Mouse (Mus musculus) MEL (cell line): ENCODE data around the gene Unc93a2. TPM values are rescaled to one million over a fixed set of nuclear protein-coding genes. Genes with fewer than 3 reads are reported as not detected.
"Not testable (repeated sequence)": the region's sequence is repeated elsewhere in the genome, so short reads cannot be mapped to it uniquely, and the experiment has no call there.

Experiments used
- DNase-seq: peaks from one replicate; pipeline ENCODE4 v3.0.0; 2011; ENCODE audit warnings: low read depth, low spot score
- H3K27ac ChIP-seq: 2 replicates; pipeline ENCODE4 v1.5.1; 2012; ENCODE audit warnings: low read depth, mild to moderate bottlenecking, control low read depth, low read length, moderate library complexity; ENCODE audit not compliant: control insufficient read depth
- H3K27me3 ChIP-seq, 2 experiments: fragments of 150-350 bp in 1 of 2; sonication (generic) in 1 of 2; 2 replicates each; pipeline ENCODE4 v1.6.1; 2012; ENCODE audit warnings: low read length in 2 of 2, mild to moderate bottlenecking in 2 of 2, improper control_type of control experiment in 1 of 2, moderate library complexity in 1 of 2; ENCODE audit not compliant: insufficient read depth in 2 of 2, control insufficient read depth in 1 of 2
- H3K36me3 ChIP-seq, 2 experiments: 2 replicates each; pipeline ENCODE4 v1.6.1; 2012 to 2014; ENCODE audit warnings: low read length in 2 of 2, improper control_type of control experiment in 1 of 2, inconsistent platforms in 1 of 2, mild to moderate bottlenecking in 1 of 2; ENCODE audit not compliant: insufficient read depth in 2 of 2, control insufficient read depth in 1 of 2
- H3K4me1 ChIP-seq, 2 experiments: fragments of 150-350 bp in 1 of 2; sonication (generic) in 1 of 2; 2 replicates each; pipeline ENCODE4 v1.6.1; 2012; ENCODE audit warnings: low read length in 2 of 2, improper control_type of control experiment in 1 of 2, mild to moderate bottlenecking in 1 of 2; ENCODE audit not compliant: insufficient read depth in 2 of 2, control insufficient read depth in 1 of 2
- H3K4me3 ChIP-seq, 2 experiments: fragments of 150-350 bp in 1 of 2; sonication (generic) in 1 of 2; 2 replicates each; pipeline ENCODE4 v1.5.1; 2012; ENCODE audit warnings: low read depth in 2 of 2, low read length in 2 of 2, mild to moderate bottlenecking in 2 of 2, moderate library complexity in 2 of 2, control low read depth in 1 of 2, improper control_type of control experiment in 1 of 2; ENCODE audit not compliant: control insufficient read depth in 1 of 2, insufficient read depth in 1 of 2
- H3K79me2 ChIP-seq: 2 replicates; pipeline ENCODE4 v1.6.1; 2012; ENCODE audit warnings: mild to moderate bottlenecking, low read length, moderate library complexity; ENCODE audit not compliant: control insufficient read depth, poor library complexity, insufficient read depth
- H3K9ac ChIP-seq: 2 replicates; pipeline ENCODE4 v1.6.1; 2012; ENCODE audit warnings: low read depth, mild to moderate bottlenecking, control low read depth, low read length, moderate library complexity; ENCODE audit not compliant: control insufficient read depth, poor library complexity, severe bottlenecking
- H3K9me3 ChIP-seq: fragments of 150-350 bp; sonication (generic); replicated peaks from 2 replicates; pipeline ENCODE4 v1.6.1; 2012; ENCODE audit warnings: mild to moderate bottlenecking, low read length, improper control_type of control experiment, moderate library complexity; ENCODE audit not compliant: insufficient read depth
- polyA plus RNA-seq, 2 experiments: library from polyadenylated mRNA; stranded (reverse) in 1 of 2; unstranded in 1 of 2; fragments of >175 nt in 1 of 2; fragments of >200 nt in 1 of 2; gene quantifications; 2 replicates each; pipeline versions ENCODE4 v1.2.1 to v1.2.4; 2012; ENCODE audit warnings: low replicate concordance in 2 of 2, low read depth in 1 of 2; ENCODE audit not compliant: insufficient read length in 2 of 2, insufficient read depth in 1 of 2, missing spikeins in 1 of 2
- total RNA-seq: library from RNA; depleted of rRNA; stranded (reverse); fragments of 300-350 nt; gene quantifications from 2 replicates; pipeline ENCODE4 v1.2.3, GENCODE M21; 2012

Gene Unc93a2
- total and polyA plus RNA-seq, 3 experiments: not detected

DNA sequence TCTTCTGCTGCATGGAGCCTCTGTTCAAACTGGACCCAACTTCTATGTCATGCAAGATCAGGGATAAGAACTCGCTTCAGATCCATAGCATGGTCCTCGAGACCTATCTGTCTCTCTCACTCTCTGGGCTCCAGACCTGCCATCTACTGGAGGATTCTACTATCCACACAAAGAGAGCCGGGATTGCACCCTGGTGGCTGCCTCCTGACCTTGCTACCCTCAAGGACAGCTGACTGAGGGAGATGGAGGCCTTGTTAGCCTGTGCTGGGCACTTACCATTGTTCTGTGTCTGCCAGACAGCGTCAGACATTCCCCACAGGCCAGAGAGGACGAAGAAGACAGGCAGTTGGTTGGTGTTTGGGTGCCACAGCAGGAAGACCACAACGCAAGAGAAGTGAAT, 15.9 kb downstream of the Unc93a2 start:
- H3K79me2 ChIP-seq, H3K9ac ChIP-seq, H3K9me3 ChIP-seq, H3K27me3 ChIP-seq, H3K4me3 ChIP-seq, H3K4me1 ChIP-seq, H3K27ac ChIP-seq, DNase-seq, H3K36me3 ChIP-seq: not testable (repeated sequence)

DNA sequence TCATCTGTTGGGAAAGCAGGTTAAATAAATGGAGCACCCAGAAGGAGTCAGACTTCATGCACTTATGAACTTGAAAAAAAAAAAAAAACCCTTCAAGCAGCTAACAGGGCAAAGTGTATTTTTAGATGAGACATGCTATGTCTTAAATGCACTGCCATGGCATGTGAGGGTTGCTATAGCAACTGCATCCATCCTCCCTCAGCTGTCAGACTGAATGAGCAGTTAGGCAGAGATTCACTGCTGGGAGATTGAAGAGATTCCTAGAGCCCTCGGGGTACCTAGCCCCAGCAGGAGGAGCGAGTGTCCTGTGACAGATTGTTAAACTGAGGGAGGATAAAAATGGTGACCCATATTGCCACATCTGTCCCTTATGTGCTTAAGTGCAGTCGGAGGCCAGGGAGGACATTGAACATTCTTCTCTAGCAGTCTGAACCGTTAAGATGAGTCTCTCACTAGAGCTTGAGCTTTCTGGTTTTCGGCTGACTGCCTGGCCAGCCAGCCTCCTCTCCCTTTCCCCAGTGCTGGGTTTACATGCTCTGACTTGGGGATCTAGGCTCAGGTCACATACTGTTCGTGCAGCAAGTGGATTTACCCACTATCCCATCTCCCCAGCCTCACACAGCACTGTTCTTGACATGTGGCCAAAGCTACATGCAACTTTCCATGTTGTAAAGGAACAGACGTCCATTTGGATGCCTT, 18.4 kb downstream of the Unc93a2 start:
- not testable (repeated sequence) for H3K36me3 ChIP-seq, DNase-seq, H3K9ac ChIP-seq, H3K4me1 ChIP-seq, H3K27ac ChIP-seq, H3K9me3 ChIP-seq, H3K27me3 ChIP-seq, H3K4me3 ChIP-seq, H3K79me2 ChIP-seq

DNA sequence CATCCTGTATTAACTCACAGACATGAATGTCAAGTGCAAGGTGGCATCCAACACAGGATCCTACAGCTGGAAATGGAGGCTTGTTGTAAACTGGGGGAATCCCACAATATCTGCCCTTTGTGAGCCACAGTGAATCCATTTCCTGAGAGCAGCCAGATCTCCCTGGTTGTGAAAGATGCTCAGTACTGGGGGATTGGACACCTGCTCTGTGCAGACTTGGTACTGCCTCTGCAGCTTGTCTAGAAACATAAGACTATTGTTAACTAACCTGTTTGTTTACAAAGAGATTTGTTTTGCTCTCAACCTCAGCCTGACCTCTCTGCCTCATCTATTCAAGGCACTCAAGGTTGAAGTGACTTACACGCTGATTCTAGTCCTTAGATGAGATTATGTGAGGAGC, 19.0 kb downstream of the Unc93a2 start:
- not testable (repeated sequence) for H3K4me1 ChIP-seq, H3K4me3 ChIP-seq, H3K9me3 ChIP-seq, H3K79me2 ChIP-seq, H3K9ac ChIP-seq, H3K36me3 ChIP-seq, H3K27ac ChIP-seq, H3K27me3 ChIP-seq, DNase-seq

DNA sequence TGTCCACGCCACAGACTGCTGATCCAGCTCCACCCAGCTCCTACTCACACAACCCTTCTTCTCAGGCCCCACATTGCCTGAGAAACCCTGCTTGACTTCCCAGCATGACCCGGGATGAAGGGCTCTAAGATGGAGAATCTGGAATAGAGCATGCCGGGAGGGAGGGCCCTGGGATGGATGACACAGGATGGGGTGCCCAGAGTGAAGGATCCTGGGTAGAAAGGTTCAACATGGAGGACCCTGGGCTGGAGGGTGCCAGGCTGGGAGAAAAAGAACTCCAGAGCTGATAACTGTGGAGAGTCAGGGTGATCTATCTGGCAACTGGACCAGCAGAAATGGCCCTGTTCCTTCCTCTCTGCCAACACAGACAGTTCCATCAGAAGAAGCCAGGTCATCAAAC, 19.6 kb downstream of the Unc93a2 start:
- not testable (repeated sequence) for H3K4me1 ChIP-seq, H3K36me3 ChIP-seq, H3K27me3 ChIP-seq, H3K9me3 ChIP-seq, H3K27ac ChIP-seq, H3K9ac ChIP-seq, H3K79me2 ChIP-seq, H3K4me3 ChIP-seq, DNase-seq

DNA sequence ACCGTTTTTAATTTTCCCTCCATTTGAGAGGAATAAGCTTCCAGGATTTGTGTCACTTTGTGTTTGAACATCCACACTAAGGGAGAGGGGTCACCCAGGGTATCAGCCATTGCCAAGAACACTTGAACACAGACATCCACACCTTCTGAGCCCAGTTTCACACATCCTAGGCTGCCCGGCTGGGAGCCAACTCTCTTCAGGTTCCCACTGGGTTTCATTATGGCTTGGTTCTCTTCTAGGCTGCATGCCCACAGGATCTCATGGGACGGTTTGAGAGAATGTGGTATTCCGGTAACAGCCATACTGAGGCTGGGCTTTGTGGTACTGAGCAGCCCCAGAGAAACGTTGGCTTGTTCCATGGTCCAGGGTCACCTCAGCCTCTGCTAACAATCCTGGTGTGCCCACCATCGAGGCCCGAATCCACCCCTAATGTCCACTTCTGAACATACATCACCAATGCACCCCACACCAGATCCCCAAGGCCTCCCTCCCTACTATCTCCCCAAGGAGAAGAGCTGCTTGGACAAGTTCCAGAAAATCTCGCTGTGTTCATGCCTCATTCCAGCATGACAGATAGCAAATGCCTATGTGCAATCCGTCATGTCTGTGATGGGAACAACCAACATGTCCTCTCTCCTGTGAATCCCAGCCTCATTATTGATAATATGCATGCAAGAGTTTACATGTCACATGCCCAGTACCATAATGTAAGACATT, 24.4 kb downstream of the Unc93a2 start:
- H3K36me3 ChIP-seq, DNase-seq, H3K27ac ChIP-seq, H3K27me3 ChIP-seq, H3K9ac ChIP-seq, H3K4me3 ChIP-seq, H3K9me3 ChIP-seq, H3K4me1 ChIP-seq, H3K79me2 ChIP-seq: not testable (repeated sequence)

DNA sequence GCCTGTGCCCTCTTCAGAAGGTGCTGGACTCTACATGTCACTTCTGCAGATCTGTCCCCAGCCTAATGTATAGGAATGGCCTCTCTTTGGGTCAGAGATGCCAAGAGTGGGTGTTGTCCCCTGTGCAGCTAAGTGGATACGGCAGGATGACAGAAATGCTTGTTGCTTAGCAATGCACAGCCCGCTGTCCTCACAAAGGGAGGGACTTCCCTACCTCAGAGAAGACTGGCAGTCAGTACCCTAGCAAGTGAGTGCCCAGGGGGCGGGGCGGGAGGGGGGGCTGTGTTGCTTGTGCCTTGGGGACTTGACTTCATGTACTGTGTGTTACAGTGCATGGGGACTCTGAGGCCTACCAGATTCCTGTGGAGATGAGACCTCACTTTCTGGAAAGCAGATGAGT, 25.5 kb downstream of the Unc93a2 start:
- not testable (repeated sequence) for H3K27me3 ChIP-seq, H3K4me1 ChIP-seq, H3K4me3 ChIP-seq, DNase-seq, H3K9me3 ChIP-seq, H3K9ac ChIP-seq, H3K36me3 ChIP-seq, H3K27ac ChIP-seq, H3K79me2 ChIP-seq

DNA sequence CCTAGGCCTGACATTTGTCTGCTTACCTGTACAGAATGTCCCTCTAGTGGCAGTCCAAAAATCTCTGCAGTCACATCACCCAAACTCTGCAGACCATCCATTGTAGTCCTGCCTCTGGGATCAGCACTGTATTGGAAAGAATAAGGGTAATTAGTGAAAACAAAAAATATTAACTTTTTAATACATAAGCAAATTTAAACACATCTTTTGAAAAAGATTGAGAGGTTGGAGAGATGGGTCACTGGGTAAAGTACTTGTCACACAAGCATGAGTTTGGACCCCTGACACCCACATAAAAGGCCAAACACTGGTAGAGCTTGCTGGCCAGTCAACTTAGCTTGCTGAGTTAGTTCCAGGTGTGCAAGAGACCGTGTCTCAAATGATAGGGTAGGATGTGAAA, 32.7 kb downstream of the Unc93a2 start, which contains the start of gene Ttll2:
TSS of gene Ttll2 (minus strand) at position 101 of the 400 bp plus-strand sequence.
- H3K27ac ChIP-seq, H3K4me3 ChIP-seq, H3K27me3 ChIP-seq, H3K9me3 ChIP-seq, H3K9ac ChIP-seq, DNase-seq, H3K79me2 ChIP-seq, H3K36me3 ChIP-seq, H3K4me1 ChIP-seq: not testable (repeated sequence)
